Mouse (Mus musculus) testis, adult 2 months (tissue): ENCODE measurements at regions not wholly inside any gene's neighbourhood (a gene's known extent, or its start where the extent isn't known, plus 50 kb on each side); places are given as distances from the start of the nearest gene placed in this dataset.

Experiments used
- H3K27ac ChIP-seq: fragments of 200-500 bp; 2 replicates; pipeline ENCODE4 v1.5.1; 2012; ENCODE audit warnings: low read depth, low read length; ENCODE audit not compliant: control insufficient read depth, insufficient read depth
- H3K27me3 ChIP-seq: fragments of 200-500 bp; 2 replicates; pipeline ENCODE4 v1.6.1; 2012; ENCODE audit warnings: mild to moderate bottlenecking, low read length, moderate library complexity; ENCODE audit not compliant: control insufficient read depth, insufficient read depth
- H3K36me3 ChIP-seq: fragments of 200-500 bp; 2 replicates; pipeline ENCODE4 v1.6.1; 2012; ENCODE audit warnings: mild to moderate bottlenecking, low read length; ENCODE audit not compliant: control insufficient read depth, insufficient read depth
- H3K4me1 ChIP-seq: fragments of 200-500 bp; 2 replicates; pipeline ENCODE4 v1.6.1; 2012; ENCODE audit warnings: low read length; ENCODE audit not compliant: control insufficient read depth, insufficient read depth
- H3K4me3 ChIP-seq: fragments of 200-500 bp; 2 replicates; pipeline ENCODE4 v1.5.1; 2012; ENCODE audit warnings: low read depth, mild to moderate bottlenecking, low read length, moderate library complexity, mixed read lengths; ENCODE audit not compliant: control insufficient read depth
- CTCF ChIP-seq: fragments of 200-500 bp; IDR thresholded peaks from 2 replicates; pipeline ENCODE4 v1.5.1; 2012; ENCODE audit warnings: low read depth, mild to moderate bottlenecking, inconsistent platforms, low read length, moderate library complexity; ENCODE audit not compliant: control insufficient read depth, insufficient read depth, insufficient replicate concordance
- POLR2A ChIP-seq: fragments of 200-500 bp; IDR thresholded peaks from 2 replicates; pipeline ENCODE4 v1.6.1; 2012; ENCODE audit warnings: low read depth, mild to moderate bottlenecking, inconsistent platforms, low read length, moderate library complexity; ENCODE audit not compliant: control insufficient read depth

- TF ChIP-seq CTCF (no peak), POLR2A (no peak)
- no peak overlapping the region for H3K27ac ChIP-seq
- no peaks in the 10 kb centered on the region for H3K27me3 ChIP-seq
- H3K4me1 ChIP-seq, result no peaks in the 10 kb centered on the region
- no peak overlapping the region for H3K4me3 ChIP-seq
- H3K36me3 ChIP-seq, result no peaks in the 10 kb centered on the region
Observed at GRCm38 (mm10) chr9:47350301-47350700, 179.7 kb upstream of the Cadm1 start.

GRCm38 (mm10) chr9:47351036-47351435 is 178.9 kb upstream of the Cadm1 start:
- TF ChIP-seq POLR2A (no peak), CTCF (no peak)
- Histone ChIP-seq H3K4me1 (no peaks in the 10 kb centered on the region), H3K4me3 (no peak overlapping the region), H3K36me3 (no peaks in the 10 kb centered on the region), H3K27ac (no peak overlapping the region), H3K27me3 (no peaks in the 10 kb centered on the region)

GRCm38 (mm10) chr9:47353017-47353416 is 177.0 kb upstream of the Cadm1 start:
- H3K4me3 ChIP-seq, result no peak overlapping the region
- TF ChIP-seq CTCF, result no peak
- no peak for TF ChIP-seq POLR2A
- no peak overlapping the region for H3K27ac ChIP-seq
- no peaks in the 10 kb centered on the region for H3K4me1 ChIP-seq
- no peaks in the 10 kb centered on the region for H3K36me3 ChIP-seq
- no peaks in the 10 kb centered on the region for H3K27me3 ChIP-seq

GRCm38 (mm10) chr9:47353972-47354371 is 176.0 kb upstream of the Cadm1 start:
- Histone ChIP-seq H3K36me3 (no peaks in the 10 kb centered on the region), H3K27me3 (no peaks in the 10 kb centered on the region), H3K4me1 (no peaks in the 10 kb centered on the region), H3K27ac (no peak overlapping the region), H3K4me3 (no peak overlapping the region)
- no peak for TF ChIP-seq CTCF

GRCm38 (mm10) chr9:47354423-47354822 is 175.6 kb upstream of the Cadm1 start:
- TF ChIP-seq POLR2A, result no peak
- TF ChIP-seq CTCF, result no peak
- Histone ChIP-seq H3K4me1 (no peaks in the 10 kb centered on the region), H3K4me3 (no peak overlapping the region), H3K27me3 (no peaks in the 10 kb centered on the region), H3K36me3 (no peaks in the 10 kb centered on the region), H3K27ac (no peak overlapping the region)

- no peaks in the 10 kb centered on the region for H3K27me3 ChIP-seq
- TF ChIP-seq POLR2A (no peak), CTCF (no peak)
Observed at GRCm38 (mm10) chr9:47354866-47355265, 175.1 kb upstream of the Cadm1 start.

GRCm38 (mm10) chr9:47357756-47358399 is 172.1 kb upstream of the Cadm1 start:
- H3K4me1 ChIP-seq, result peaks cover 5% of the 10 kb centered on the region
- TF ChIP-seq POLR2A, result no peak
- no peak for TF ChIP-seq CTCF
- H3K27me3 ChIP-seq, result no peaks in the 10 kb centered on the region; the same call in 1 of the 2 replicates
- H3K36me3 ChIP-seq, result no peaks in the 10 kb centered on the region
- H3K4me3 ChIP-seq, result no peak overlapping the region
- no peak overlapping the region for H3K27ac ChIP-seq

More at GRCm38 (mm10) chr9:47354866-47355265, 175.1 kb upstream of the Cadm1 start:
- Histone ChIP-seq H3K4me1 (no peaks in the 10 kb centered on the region), H3K27ac (no peak overlapping the region), H3K36me3 (no peaks in the 10 kb centered on the region), H3K4me3 (no peak overlapping the region)

GRCm38 (mm10) chr9:47358400-47358767 is 171.6 kb upstream of the Cadm1 start:
- H3K27ac ChIP-seq, result no peak overlapping the region
- no peaks in the 10 kb centered on the region; the same call in 1 of the 2 replicates for H3K27me3 ChIP-seq
- H3K36me3 ChIP-seq, result no peaks in the 10 kb centered on the region
- H3K4me1 ChIP-seq, result peaks cover 8% of the 10 kb centered on the region
- TF ChIP-seq POLR2A, result no peak
- TF ChIP-seq CTCF, result no peak
- no peak overlapping the region for H3K4me3 ChIP-seq

GRCm38 (mm10) chr9:47363086-47363485 is 166.9 kb upstream of the Cadm1 start:
- no peaks in the 10 kb centered on the region; the same call in 1 of the 2 replicates for H3K27me3 ChIP-seq
- H3K4me3 ChIP-seq, result peak overlapping the region; percentile 87
- H3K36me3 ChIP-seq, result no peaks in the 10 kb centered on the region
- H3K27ac ChIP-seq, result no peak overlapping the region
- TF ChIP-seq CTCF, result no peak
- no peak for TF ChIP-seq POLR2A
- H3K4me1 ChIP-seq, result peaks cover 8% of the 10 kb centered on the region
